ENCODE assay signal across 32 mouse cellular contexts in the genomic region with DNA sequence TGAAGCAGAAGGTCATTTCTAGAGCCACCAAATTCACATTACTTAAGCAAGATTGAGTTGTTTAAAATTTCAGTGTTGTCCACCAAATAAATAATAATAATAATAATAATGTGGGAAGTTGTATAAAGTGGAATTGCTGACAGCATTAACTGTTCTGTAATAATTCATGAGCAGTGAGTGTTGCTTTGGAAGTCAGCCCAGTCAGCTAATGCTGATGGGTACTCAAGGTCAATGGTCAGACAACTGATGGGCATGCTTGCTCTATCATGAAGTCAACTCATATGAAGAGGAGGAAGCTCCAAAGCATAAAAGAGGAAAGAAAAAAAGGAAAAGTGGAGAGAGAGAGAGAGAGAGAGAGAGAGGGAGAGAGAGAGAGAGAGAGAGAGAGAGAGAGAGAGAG.
A peak's percentile ranks its signal among the peaks of the same experiment; 100 is the strongest.
DNase-seq lines count a peak whose midpoint lies in the region; ATAC-seq lines count a peak whose summit lies in the region.
"Had no signal": no experiment of that assay in that cellular context is flagged by ENCODE, and none has a peak within 500 bp of the region (broad histone marks: within the 10 kb centered on the region; RNA-seq: fewer than 3 reads in every experiment).

No protein-coding gene starts in this region.

- peak; percentile 46 for DNase-seq in adrenal gland, adult 2 months
- no peak for DNase-seq in adrenal gland, postnatal 25 days
- DNase-seq in kidney, adult 9 months: peak; percentile 12
- peak; percentile 28 for DNase-seq in adrenal gland, postnatal 10 days
- no peak for DNase-seq in urinary bladder, postnatal 14 days (ENCODE audit: low spot score)
- DNase-seq: B cell, adult 2 months; cerebellum, adult 11-12 months; cerebellum, adult 8-10 months; cerebellum, postnatal 10 days; cerebellum, postnatal 36 days; embryo, embryonic 11 days; gastrocnemius, postnatal 10 days; gastrocnemius, postnatal 36 days; heart, adult 2 months; heart, postnatal 14 days; heart, postnatal 4 days had no signal

- ATAC-seq in kidney, embryonic 14.5 days (ENCODE audit: low FRiP score, low TSS enrichment): no peak
- ATAC-seq in activated CD4-positive, CD25-positive, alpha-beta regulatory T cell, adult 4 months: no peak
- ATAC-seq: forebrain, embryonic 15.5 days; hindbrain, postnatal 0 days; inflammation-experienced regulatory T-cells, adult 6 months; intestine, embryonic 16.5 days; Patski had no signal

- H3K9me3 ChIP-seq in kidney, embryonic 14.5 days (ENCODE audit: control insufficient read depth, low read length): no peaks in the 10 kb centered on the region
- H3K9me3 ChIP-seq: embryonic facial prominence, embryonic 10.5 days; embryonic facial prominence, embryonic 13.5 days; forebrain, embryonic 12.5 days; forebrain, embryonic 15.5 days; G1E; heart, embryonic 10.5 days; heart, embryonic 13.5 days had no signal

- H3K27ac ChIP-seq in kidney, embryonic 14.5 days (ENCODE audit: low read depth, low read length): no peak overlapping the region
- H3K27ac ChIP-seq: embryonic facial prominence, embryonic 10.5 days; embryonic facial prominence, embryonic 13.5 days; forebrain, embryonic 12.5 days; forebrain, embryonic 15.5 days; heart, adult 2 months; heart, embryonic 10.5 days; heart, embryonic 13.5 days; hindbrain, embryonic 14.5 days; hindbrain, postnatal 0 days had no signal

- H3K9ac ChIP-seq in kidney, embryonic 14.5 days (ENCODE audit: low read depth, low read length): no peak overlapping the region
- H3K9ac ChIP-seq: embryonic facial prominence, embryonic 13.5 days; forebrain, embryonic 12.5 days; forebrain, embryonic 15.5 days; heart, embryonic 13.5 days; hindbrain, embryonic 14.5 days had no signal

- H3K4me1 ChIP-seq in kidney, embryonic 14.5 days (ENCODE audit: control insufficient read depth, insufficient read depth, low read length): no peaks in the 10 kb centered on the region
- H3K4me1 ChIP-seq: embryonic facial prominence, embryonic 10.5 days; embryonic facial prominence, embryonic 13.5 days; forebrain, embryonic 12.5 days; forebrain, embryonic 15.5 days; heart, embryonic 10.5 days; heart, embryonic 13.5 days had no signal

- no peak overlapping the region for H3K4me3 ChIP-seq in kidney, embryonic 14.5 days (ENCODE audit: low read length)
- H3K4me3 ChIP-seq: embryonic facial prominence, embryonic 10.5 days; embryonic facial prominence, embryonic 13.5 days; erythroblast, embryonic 14.5 days; forebrain, embryonic 12.5 days; forebrain, embryonic 15.5 days; heart, adult 2 months; heart, embryonic 10.5 days; heart, embryonic 13.5 days had no signal

- H3K4me2 ChIP-seq in kidney, embryonic 14.5 days (replicated peaks; ENCODE audit: low read depth, low read length): no peak overlapping the region
- H3K4me2 ChIP-seq: embryonic facial prominence, embryonic 13.5 days; forebrain, embryonic 12.5 days; forebrain, embryonic 15.5 days; heart, embryonic 13.5 days; hindbrain, embryonic 14.5 days had no signal

- no peaks in the 10 kb centered on the region for H3K36me3 ChIP-seq in kidney, embryonic 14.5 days (ENCODE audit: control insufficient read depth, insufficient read depth, low read length)
- H3K36me3 ChIP-seq: embryonic facial prominence, embryonic 10.5 days; embryonic facial prominence, embryonic 13.5 days; forebrain, embryonic 12.5 days; forebrain, embryonic 15.5 days; G1E; heart, embryonic 10.5 days; heart, embryonic 13.5 days had no signal

- H3K27me3 ChIP-seq in kidney, embryonic 14.5 days (ENCODE audit: control insufficient read depth, insufficient read depth, low read length): no peaks in the 10 kb centered on the region
- H3K27me3 ChIP-seq: CH12.LX; embryonic facial prominence, embryonic 13.5 days; forebrain, embryonic 12.5 days; forebrain, embryonic 15.5 days; heart, embryonic 13.5 days had no signal

Comparison
In these comparisons a context has a peak if more than half of its experiments do, and no peak if none do; other contexts are left out.
1. DNase-seq: peak in adrenal gland, adult 2 months (single experiment), kidney, adult 9 months (single experiment) and adrenal gland, postnatal 10 days (single experiment); none in adrenal gland, postnatal 25 days (single experiment) and urinary bladder, postnatal 14 days (single experiment).